Mouse (Mus musculus) embryonic facial prominence, embryonic 13.5 days (tissue): Measurements from ENCODE around the gene AC134908.4. TPM values are rescaled to one million over a fixed set of nuclear protein-coding genes. Genes with fewer than 3 reads are reported as not detected.

ENCODE experiments used
- ATAC-seq: fragments of 200-750 bp; cut with Nextera tagmentation; 2 replicates; pipeline ENCODE4 v1.8.0; 2017; ENCODE audit warnings: low read depth; ENCODE audit not compliant: insufficient number of reproducible peaks, insufficient read depth, low FRiP score, low TSS enrichment
- H3K27ac ChIP-seq: fragments of 300-500 bp; sonication (generic); 2 replicates; pipeline ENCODE4 v1.5.1; 2015; ENCODE audit warnings: moderate library complexity, mild to moderate bottlenecking, inconsistent platforms
- H3K27me3 ChIP-seq: fragments of 300-500 bp; sonication (generic); 2 replicates; pipeline ENCODE4 v1.6.1; 2015; ENCODE audit warnings: mild to moderate bottlenecking, inconsistent platforms
- H3K36me3 ChIP-seq: fragments of 300-500 bp; sonication (generic); 2 replicates; pipeline ENCODE4 v1.6.1; 2015; ENCODE audit warnings: mild to moderate bottlenecking, inconsistent platforms
- H3K4me1 ChIP-seq: fragments of 300-500 bp; sonication (generic); 2 replicates; pipeline ENCODE4 v1.6.1; 2015; ENCODE audit warnings: inconsistent platforms
- H3K4me2 ChIP-seq: fragments of 300-500 bp; sonication (generic); 2 replicates; pipeline ENCODE4 v1.6.1; 2015; ENCODE audit warnings: moderate library complexity, mild to moderate bottlenecking, inconsistent platforms
- H3K4me3 ChIP-seq: fragments of 300-500 bp; sonication (generic); 2 replicates; pipeline ENCODE4 v1.5.1; 2015; ENCODE audit warnings: mild to moderate bottlenecking, inconsistent platforms
- H3K9ac ChIP-seq: fragments of 300-500 bp; sonication (generic); 2 replicates; pipeline ENCODE4 v1.6.1; 2015; ENCODE audit warnings: mild to moderate bottlenecking, inconsistent platforms
- H3K9me3 ChIP-seq: fragments of 300-500 bp; sonication (generic); 2 replicates; pipeline ENCODE4 v1.6.1; 2016; ENCODE audit warnings: inconsistent platforms
- WGBS: fragments of 180-500 bp; shearing (Covaris S2); methylation state at CpG from one replicate; pipeline ENCODE4 v1.1.7; 2015; ENCODE audit warnings: mixed read lengths; 5-methylcytosine and 5-hydroxymethylcytosine counted together
- polyA plus RNA-seq: library from polyadenylated mRNA; unstranded; fragments of >200 nt; fragmentation: Nextera tagmentation; extraction: Ambion mirVana; gene quantifications from 2 replicates; pipeline ENCODE4 v1.2.1, GENCODE M21; 2015

The AC134908.4 gene
- polyA plus RNA-seq, 1 experiment from 2014 or later, result not detected

DNA sequence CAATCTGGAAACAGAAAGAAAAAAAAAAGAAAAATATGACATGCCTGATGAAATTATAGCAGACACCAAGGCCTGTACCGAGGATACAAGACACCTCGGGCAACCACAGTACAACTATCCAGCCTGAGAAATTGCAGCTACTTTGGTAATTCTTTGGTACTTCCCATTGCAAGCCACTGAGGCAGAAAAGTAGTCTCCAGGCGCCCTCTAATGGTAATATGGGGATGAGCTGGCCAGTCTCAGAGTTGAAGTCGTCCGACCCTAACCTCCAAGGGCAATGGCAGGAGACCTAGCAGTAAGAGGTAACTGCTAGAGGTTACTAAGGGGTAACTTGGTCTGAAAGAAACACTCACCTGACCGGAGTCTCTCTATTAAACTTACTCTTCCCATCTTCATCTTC, 5.6 kb upstream of the AC134908.4 start:
- Histone ChIP-seq H3K4me3 (no peak overlapping the region), H3K27me3 (peaks cover 27% of the 10 kb centered on the region), H3K4me2 (no peak overlapping the region), H3K27ac (no peak overlapping the region), H3K9me3 (no peaks in the 10 kb centered on the region), H3K36me3 (no peaks in the 10 kb centered on the region), H3K4me1 (peaks cover 13% of the 10 kb centered on the region), H3K9ac (no peak overlapping the region)
- 7% methylated on average over 6 of the region's 6 CpGs for WGBS
- no peak for ATAC-seq

DNA sequence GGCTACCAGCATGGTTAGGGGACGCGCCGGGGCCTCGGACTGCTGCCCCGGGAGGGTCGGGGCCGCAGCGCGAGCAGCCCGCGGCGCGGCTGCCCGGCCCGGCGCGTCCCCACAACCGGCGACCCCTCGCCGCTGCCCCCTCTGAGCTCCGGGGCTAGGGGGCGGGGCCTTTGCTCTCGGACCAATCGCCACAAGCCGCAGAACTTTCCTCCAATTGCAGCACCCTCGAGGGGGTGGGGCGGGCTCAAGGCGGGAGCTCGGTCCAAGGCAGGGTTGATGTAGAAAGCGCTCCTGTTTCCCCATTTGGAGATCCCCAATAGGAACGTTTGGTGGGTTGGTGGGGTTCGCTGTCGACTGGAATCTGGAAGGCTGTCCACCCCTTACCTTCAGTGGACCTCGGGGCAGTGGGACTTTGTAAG, 1.5 kb upstream of the AC134908.4 start, which contains the start of gene Metrn:
Gene Metrn (minus strand): TSS at position 186 of the 419 bp plus-strand sequence.
- WGBS, result under 1% methylated on average over 35 of the region's 35 CpGs
- Histone ChIP-seq H3K27ac (0 out of 2 replicates have a peak within 1 kb of the TSS, but pooled peaks have one; percentile 16), H3K9ac (peak within 1 kb of the TSS; percentile 76), H3K4me1 (peaks cover 40% of the 10 kb centered on the region), H3K36me3 (no peaks in the 10 kb centered on the region), H3K9me3 (no peaks in the 10 kb centered on the region), H3K4me2 (peak within 1 kb of the TSS; percentile 98), H3K27me3 (peaks cover 6% of the 10 kb centered on the region), H3K4me3 (peak within 1 kb of the TSS; percentile 64)
- ATAC-seq, result peak; percentile 79

- H3K4me3 ChIP-seq, result peak overlapping the region; percentile 64
- peak overlapping the region; percentile 98 for H3K4me2 ChIP-seq
- ATAC-seq, result no peak
- peak overlapping the region; percentile 76 for H3K9ac ChIP-seq
- no peaks in the 10 kb centered on the region for H3K36me3 ChIP-seq
- 0 out of 2 replicates have a peak, but pooled peaks cover 2% of the 10 kb centered on the region for H3K27me3 ChIP-seq
- peaks cover 43% of the 10 kb centered on the region for H3K4me1 ChIP-seq
- under 1% methylated on average over 37 of the region's 37 CpGs for WGBS
- no peaks in the 10 kb centered on the region for H3K9me3 ChIP-seq
- 0 out of 2 replicates have a peak overlapping the region, but pooled peaks have one; percentile 16 for H3K27ac ChIP-seq
Measured at GRCm38 (mm10) chr17:25796211-25796771, 832 bp upstream of the AC134908.4 start.

- Histone ChIP-seq H3K9me3 (no peaks in the 10 kb centered on the region), H3K27ac (no peak overlapping the region), H3K4me1 (peaks cover 53% of the 10 kb centered on the region), H3K9ac (0 out of 2 replicates have a peak overlapping the region, but pooled peaks have one; percentile 76), H3K4me3 (peak overlapping the region; percentile 64; the same call in 1 of the 2 replicates), H3K27me3 (no peaks in the 10 kb centered on the region), H3K4me2 (peak overlapping the region; percentile 98), H3K36me3 (no peaks in the 10 kb centered on the region)
- no peak for ATAC-seq
- 71% methylated on average over 17 of the region's 17 CpGs for WGBS
Measured at GRCm38 (mm10) chr17:25794998-25795397, 461 bp downstream of the AC134908.4 start.

GRCm38 (mm10) chr17:25794197-25794596, 1.3 kb downstream of the AC134908.4 start:
- Histone ChIP-seq H3K4me1 (peaks cover 53% of the 10 kb centered on the region), H3K27ac (no peak overlapping the region), H3K4me3 (no peak overlapping the region), H3K4me2 (no peak overlapping the region), H3K27me3 (no peaks in the 10 kb centered on the region), H3K36me3 (peaks cover 7% of the 10 kb centered on the region), H3K9ac (0 out of 2 replicates have a peak overlapping the region, but pooled peaks have one; percentile 21), H3K9me3 (no peaks in the 10 kb centered on the region)
- no peak for ATAC-seq
- 58% methylated on average over 13 of the region's 13 CpGs for WGBS

GRCm38 (mm10) chr17:25792615-25793014, 2.8 kb downstream of the AC134908.4 start, which contains the start of gene Fam173a:
Gene Fam173a (minus strand): TSS chr17:25792901.
- Histone ChIP-seq H3K4me2 (peak within 1 kb of the TSS; percentile 87), H3K27me3 (no peaks in the 10 kb centered on the region), H3K4me3 (peak within 1 kb of the TSS; percentile 75), H3K27ac (peak within 1 kb of the TSS; percentile 94), H3K4me1 (peaks cover 51% of the 10 kb centered on the region), H3K36me3 (peaks cover 20% of the 10 kb centered on the region), H3K9ac (peak within 1 kb of the TSS; percentile 82), H3K9me3 (no peaks in the 10 kb centered on the region)
- WGBS, result under 1% methylated on average over 14 of the region's 14 CpGs
- peak; percentile 49; the same call in 1 of the 2 replicates for ATAC-seq

DNA sequence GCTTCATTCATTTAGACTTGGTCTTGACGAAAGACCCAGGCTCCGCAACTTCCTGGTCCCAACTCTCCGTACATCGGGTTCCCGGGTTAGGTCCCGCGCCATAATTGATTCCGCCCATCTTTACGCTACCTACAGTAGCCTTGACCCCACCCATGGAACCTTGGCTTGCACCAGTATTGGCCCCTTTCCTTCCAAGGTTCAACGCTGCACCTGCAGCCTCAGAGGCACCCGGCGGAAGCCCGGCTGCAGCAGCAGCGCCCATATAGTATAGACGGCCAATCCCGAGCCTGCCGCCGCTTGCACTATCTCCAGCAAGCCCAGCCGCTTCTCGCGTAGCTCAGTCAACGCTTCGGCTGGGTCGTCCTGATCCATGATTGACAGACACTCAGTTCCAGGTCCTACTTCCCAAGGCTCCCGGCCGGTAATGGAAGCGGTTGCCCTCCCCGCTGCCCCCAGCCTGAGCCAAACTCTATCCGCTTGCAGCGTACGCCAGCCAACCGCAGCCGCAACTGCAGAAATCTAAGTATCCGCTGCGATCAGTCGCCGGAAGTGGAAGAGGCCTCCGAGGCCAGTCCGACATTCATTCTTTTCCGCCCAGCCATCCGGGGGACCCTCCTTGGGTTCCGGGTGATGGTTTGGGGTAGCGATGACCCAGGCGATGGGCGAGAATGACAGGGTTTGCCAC, 3.5 kb downstream of the AC134908.4 start:
- under 1% methylated on average over 45 of the region's 45 CpGs for WGBS

GRCm38 (mm10) chr17:25791320-25791842, 4.1 kb downstream of the AC134908.4 start:
- peak overlapping the region; percentile 87 for H3K4me2 ChIP-seq
- WGBS, result 27% methylated on average over 19 of the region's 19 CpGs
- no peaks in the 10 kb centered on the region for H3K27me3 ChIP-seq
- no peak for ATAC-seq
- peaks cover 23% of the 10 kb centered on the region for H3K36me3 ChIP-seq
- H3K9me3 ChIP-seq, result no peaks in the 10 kb centered on the region
- peak overlapping the region; percentile 82 for H3K9ac ChIP-seq
- H3K27ac ChIP-seq, result peak overlapping the region; percentile 94
- peaks cover 43% of the 10 kb centered on the region for H3K4me1 ChIP-seq
- peak overlapping the region; percentile 75 for H3K4me3 ChIP-seq

More for the DNA sequence above, 3.5 kb downstream of the AC134908.4 start:
- peak overlapping the region; percentile 94 for H3K27ac ChIP-seq
- peak; percentile 23; the same call in 1 of the 2 replicates for ATAC-seq
- H3K4me3 ChIP-seq, result peak overlapping the region; percentile 75
- H3K4me2 ChIP-seq, result peak overlapping the region; percentile 87
- H3K4me1 ChIP-seq, result peaks cover 45% of the 10 kb centered on the region
- H3K9ac ChIP-seq, result peak overlapping the region; percentile 82
- H3K27me3 ChIP-seq, result no peaks in the 10 kb centered on the region
- peaks cover 23% of the 10 kb centered on the region for H3K36me3 ChIP-seq
- H3K9me3 ChIP-seq, result no peaks in the 10 kb centered on the region

GRCm38 (mm10) chr17:25786781-25787504, 8.5 kb downstream of the AC134908.4 start:
- no peaks in the 10 kb centered on the region for H3K27me3 ChIP-seq
- WGBS, result 93% methylated on average over 9 of the region's 9 CpGs
- no peak overlapping the region for H3K9ac ChIP-seq
- no peaks in the 10 kb centered on the region for H3K9me3 ChIP-seq
- peaks cover 30% of the 10 kb centered on the region for H3K4me1 ChIP-seq
- H3K4me3 ChIP-seq, result no peak overlapping the region
- no peak for ATAC-seq
- no peak overlapping the region for H3K27ac ChIP-seq
- no peak overlapping the region for H3K4me2 ChIP-seq
- H3K36me3 ChIP-seq, result peaks cover 47% of the 10 kb centered on the region

DNA sequence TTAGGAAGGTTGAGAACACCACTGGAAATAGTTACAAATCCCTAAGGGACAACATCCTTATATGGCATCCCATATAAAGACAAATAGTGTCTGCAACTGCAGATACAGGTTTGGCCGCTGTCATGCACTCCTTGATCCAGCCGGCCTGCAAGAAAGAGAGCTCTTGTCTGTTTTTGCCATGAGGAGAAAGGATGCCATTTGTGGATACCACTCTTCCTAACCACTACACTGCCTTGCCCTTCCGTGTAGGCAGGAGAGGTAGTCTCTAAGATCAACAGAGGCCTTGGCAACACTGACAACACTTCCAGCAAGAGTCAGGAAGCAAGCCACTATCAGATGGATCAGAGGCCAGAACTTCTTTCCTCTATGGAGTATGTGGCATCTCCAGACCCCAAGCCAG, 9.2 kb downstream of the AC134908.4 start, which contains the start of gene Ccdc78:
Gene Ccdc78 (plus strand): TSS at position 301 of the 400 bp plus-strand sequence.
- Histone ChIP-seq H3K27me3 (no peaks in the 10 kb centered on the region), H3K36me3 (peaks cover 53% of the 10 kb centered on the region)
- no peak for ATAC-seq

GRCm38 (mm10) chr17:25785281-25785745, 10.1 kb downstream of the AC134908.4 start, which contains the start of gene Haghl:
Gene Haghl (minus strand): TSS chr17:25785673.
- Histone ChIP-seq H3K4me3 (peak within 1 kb of the TSS; percentile 70), H3K27me3 (no peaks in the 10 kb centered on the region), H3K27ac (peak within 1 kb of the TSS; percentile 90), H3K4me2 (peak within 1 kb of the TSS; percentile 84), H3K36me3 (peaks cover 63% of the 10 kb centered on the region), H3K9ac (peak within 1 kb of the TSS; percentile 91), H3K9me3 (no peaks in the 10 kb centered on the region), H3K4me1 (peaks cover 18% of the 10 kb centered on the region)
- ATAC-seq, result peak; percentile 79
- under 1% methylated on average over 23 of the region's 23 CpGs for WGBS

More for the DNA sequence above, 9.2 kb downstream of the AC134908.4 start, which contains the start of gene Ccdc78:
- H3K4me2 ChIP-seq, result peak within 1 kb of the TSS; percentile 84
- peaks cover 27% of the 10 kb centered on the region for H3K4me1 ChIP-seq
- no peaks in the 10 kb centered on the region for H3K9me3 ChIP-seq
- peak within 1 kb of the TSS; percentile 70 for H3K4me3 ChIP-seq
- 82% methylated on average over 3 of the region's 3 CpGs for whole genome bisulfite sequencing
- H3K27ac ChIP-seq, result peak within 1 kb of the TSS; percentile 90
- H3K9ac ChIP-seq, result peak within 1 kb of the TSS; percentile 91
